21 mouse cellular contexts compared by ENCODE assay signal in the genomic region with DNA sequence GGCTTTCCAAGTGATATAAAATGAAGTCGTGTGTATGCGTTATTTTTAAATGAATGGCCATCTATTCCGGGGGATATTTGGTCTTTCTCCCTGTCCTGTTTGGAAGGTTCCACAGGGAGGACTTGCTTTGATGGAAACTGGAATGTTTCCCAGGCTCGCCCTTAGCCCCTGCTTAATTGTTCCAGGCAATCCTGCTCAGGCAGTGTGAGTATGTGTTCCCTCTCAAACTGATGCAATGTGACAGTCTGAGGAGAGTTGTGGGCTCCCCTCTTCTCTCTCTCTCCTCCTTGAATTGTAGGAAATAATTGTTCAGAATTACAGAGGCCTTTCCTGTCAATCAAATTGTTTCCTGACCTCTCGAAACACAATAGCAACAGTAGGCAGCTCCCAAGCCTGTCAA.
DNase-seq lines count a peak whose midpoint lies in the region; ATAC-seq lines count a peak whose summit lies in the region.
"Had no signal": no experiment of that assay in that cellular context is flagged by ENCODE, and none has a peak within 500 bp of the region (broad histone marks: within the 10 kb centered on the region; RNA-seq: fewer than 3 reads in every experiment).

No protein-coding gene starts in this region.

- no peak; the same call in 1 of the 2 replicates for ATAC-seq in embryonic facial prominence, embryonic 11.5 days (replicated peaks; ENCODE audit: insufficient number of reproducible peaks, low FRiP score, low TSS enrichment, low read depth)
- ATAC-seq in megakaryocyte, adult 5-6 weeks (ENCODE audit: poor library complexity, severe bottlenecking) = no peak
- ATAC-seq: activated CD4-positive, CD25-positive, alpha-beta regulatory T cell, adult 4 months; forebrain, embryonic 16.5 days; hindbrain, embryonic 16.5 days; inflammation-experienced regulatory T-cells, adult 6 months; intestine, postnatal 0 days; Patski had no signal

- 27% methylated on average over 5 of the region's 5 CpGs for WGBS in embryonic facial prominence, embryonic 11.5 days

- no peak overlapping the region for H3K27ac ChIP-seq in embryonic facial prominence, embryonic 11.5 days (replicated peaks; ENCODE audit: low read depth, low read length)
- H3K27ac ChIP-seq: embryonic facial prominence, embryonic 13.5 days; hindbrain, embryonic 12.5 days had no signal

- peak; percentile 39 for DNase-seq in embryo, embryonic 10 days (ENCODE audit: low spot score)
- DNase-seq in embryo, embryonic 9.5 days (ENCODE audit: extremely low spot score) = no peak
- DNase-seq in heart, adult 11 months = peak; percentile 74
- no peak for DNase-seq in heart, adult 18-20 months
- peak; percentile 60 for DNase-seq in embryonic facial prominence, embryonic 11.5 days (ENCODE audit: low spot score)
- DNase-seq in layer of hippocampus, postnatal 14 days (ENCODE audit: low spot score in 2 of 2) = no peak
- DNase-seq: adrenal gland, postnatal 14 days; cerebellum, adult 2 months; cerebellum, postnatal 14 days; gastrocnemius, postnatal 14 days; heart, postnatal 10 days; heart, postnatal 4 days had no signal

- H3K4me1 ChIP-seq in embryonic facial prominence, embryonic 11.5 days (ENCODE audit: control insufficient read depth, insufficient read depth, low read length) = no peaks in the 10 kb centered on the region
- H3K4me1 ChIP-seq: hindbrain, embryonic 12.5 days had no signal

- H3K9me3 ChIP-seq in embryonic facial prominence, embryonic 11.5 days (replicated peaks; ENCODE audit: control insufficient read depth, low read length) = no peaks in the 10 kb centered on the region
- H3K9me3 ChIP-seq: embryonic facial prominence, embryonic 13.5 days; hindbrain, embryonic 12.5 days had no signal

- no peak overlapping the region for H3K4me2 ChIP-seq in embryonic facial prominence, embryonic 11.5 days (ENCODE audit: low read depth, low read length)
- H3K4me2 ChIP-seq: embryonic facial prominence, embryonic 13.5 days; hindbrain, embryonic 12.5 days had no signal

- H3K4me3 ChIP-seq in embryonic facial prominence, embryonic 11.5 days (ENCODE audit: low read depth, low read length) = no peak overlapping the region
- H3K4me3 ChIP-seq: embryonic facial prominence, embryonic 13.5 days; hindbrain, embryonic 12.5 days had no signal

- no peak overlapping the region for H3K9ac ChIP-seq in embryonic facial prominence, embryonic 11.5 days (replicated peaks; ENCODE audit: low read length)
- H3K9ac ChIP-seq: embryonic facial prominence, embryonic 13.5 days; hindbrain, embryonic 12.5 days had no signal

- H3K36me3 ChIP-seq in embryonic facial prominence, embryonic 11.5 days (replicated peaks; ENCODE audit: control insufficient read depth, insufficient read depth, low read depth, low read length) = no peaks in the 10 kb centered on the region
- H3K36me3 ChIP-seq: embryonic facial prominence, embryonic 13.5 days; hindbrain, embryonic 12.5 days had no signal

- no peaks in the 10 kb centered on the region for H3K27me3 ChIP-seq in embryonic facial prominence, embryonic 11.5 days (ENCODE audit: control insufficient read depth, insufficient read depth, low read length)
- H3K27me3 ChIP-seq: embryonic facial prominence, embryonic 13.5 days; hindbrain, embryonic 12.5 days; Patski had no signal

Comparison
In these comparisons a context has a peak if more than half of its experiments do, and no peak if none do; other contexts are left out.
1. DNase-seq: peak in embryo, embryonic 10 days (single experiment), heart, adult 11 months (single experiment) and embryonic facial prominence, embryonic 11.5 days (single experiment); none in embryo, embryonic 9.5 days (single experiment), heart, adult 18-20 months (0 of 2) and layer of hippocampus, postnatal 14 days (0 of 2).